Mouse (Mus musculus) liver, embryonic 14.5 days (tissue): Measurements from ENCODE around the gene Gprasp1.

Source experiments
- CTCF ChIP-seq: IDR thresholded peaks from 2 replicates; pipeline ENCODE4 v1.5.1; 2016; ENCODE audit warnings: antibody characterized with exemption, low read depth, control low read depth
- EP300 ChIP-seq: IDR thresholded peaks from 2 replicates; pipeline ENCODE4 v1.6.1; 2016; ENCODE audit warnings: antibody characterized with exemption, low read depth

DNA sequence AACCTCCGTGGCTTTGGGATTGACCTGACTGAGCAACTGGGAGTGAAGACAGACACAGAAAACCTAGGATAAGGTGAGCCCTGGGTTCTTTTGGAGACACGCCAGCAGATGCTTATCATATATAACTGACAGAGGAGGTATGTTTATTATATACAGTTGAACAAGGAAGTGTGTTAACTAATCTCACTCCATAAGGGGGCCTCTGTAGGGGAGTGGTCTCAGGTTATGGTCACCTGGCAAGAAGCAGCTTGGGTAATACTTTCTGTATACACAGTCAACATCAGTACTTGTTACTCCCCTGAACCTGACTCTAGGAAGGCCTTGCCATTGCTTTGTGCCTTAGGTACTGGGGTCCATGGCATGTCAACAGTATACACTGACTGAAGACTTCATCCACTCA, 26.0 kb downstream of the Gprasp1 start:
- TF ChIP-seq CTCF (no peak), EP300 (no peak)
